Mouse (Mus musculus): Measurements from ENCODE around the gene Pxt1. TPM values are rescaled to one million over a fixed set of nuclear protein-coding genes. Genes with fewer than 3 reads are reported as not detected.
A peak's percentile ranks its signal among the peaks of the same experiment; 100 is the strongest.

The Pxt1 gene
- polyA plus RNA-seq, 1 experiment from 2014 or later: not detected

DNA sequence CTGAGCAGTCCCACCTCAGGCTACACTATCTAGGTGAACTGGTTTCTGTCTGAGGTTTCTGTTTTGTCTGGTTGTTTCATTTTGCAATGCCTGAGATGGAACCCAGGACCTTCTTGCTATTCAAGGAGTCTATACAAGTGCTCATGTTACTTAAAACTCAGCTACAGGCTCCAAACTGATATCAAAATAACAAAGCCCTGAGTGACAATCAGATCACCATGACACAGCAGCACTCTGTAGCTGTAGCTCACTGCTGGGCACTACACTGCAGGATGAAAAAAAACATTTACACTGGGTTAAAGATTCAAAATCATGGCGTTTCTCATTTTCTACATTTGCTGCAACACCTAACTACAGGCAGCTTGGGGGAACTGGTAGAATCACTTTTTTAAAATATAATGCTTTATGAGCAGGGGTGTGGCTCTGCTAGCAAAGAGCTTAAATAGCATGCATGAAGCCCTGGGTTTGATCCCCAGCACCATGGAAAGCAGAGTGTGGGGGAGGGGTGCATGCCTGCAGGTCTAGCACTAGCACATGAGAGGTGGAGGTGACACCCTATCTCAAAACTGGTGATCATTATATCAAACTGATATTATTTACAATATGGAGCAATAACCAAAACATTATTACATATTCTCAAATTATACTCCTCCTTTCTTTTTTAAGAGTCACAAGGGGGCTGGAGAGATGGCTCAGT, 41.2 kb upstream of the Pxt1 start:
- Histone ChIP-seq H3K4me3 (ENCODE audit: low read depth, low read length) (no peak overlapping the region), H3K27me3 (ENCODE audit: control insufficient read depth, insufficient read depth, low read length) (no peaks in the 10 kb centered on the region), H3K9ac (replicated peaks; ENCODE audit: low read depth, low read length) (no peak overlapping the region), H3K4me2 (ENCODE audit: low read depth, low read length) (no peak overlapping the region), H3K9me3 (ENCODE audit: control insufficient read depth, low read length) (no peaks in the 10 kb centered on the region), H3K36me3 (ENCODE audit: control insufficient read depth, insufficient read depth, low read length) (peaks cover 66% of the 10 kb centered on the region), H3K4me1 (ENCODE audit: control insufficient read depth, insufficient read depth, low read length) (no peaks in the 10 kb centered on the region), H3K27ac (ENCODE audit: low read depth, low read length) (no peak overlapping the region)
- 86% methylated on average over 1 of the region's 1 CpGs for WGBS
- ATAC-seq (ENCODE audit: low read depth): no peak

DNA sequence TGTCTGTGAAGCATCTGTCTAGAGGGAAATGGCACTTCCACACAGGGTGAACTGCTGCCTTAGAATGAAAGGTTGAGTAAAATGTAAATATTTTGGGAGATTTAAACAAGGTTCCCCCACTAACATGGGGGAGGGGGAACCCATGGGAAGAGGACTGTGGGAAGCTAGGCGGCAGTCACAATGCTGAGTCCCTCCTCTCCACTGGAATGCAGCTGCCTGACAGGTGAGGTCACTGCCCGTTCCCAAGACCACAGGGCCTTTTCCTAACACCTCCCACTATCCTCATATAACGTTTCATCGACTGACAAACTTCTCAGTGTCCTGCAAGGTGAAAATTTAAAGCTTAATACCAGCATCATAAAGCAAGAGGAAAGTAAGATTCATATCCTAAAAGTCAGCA, 39.0 kb upstream of the Pxt1 start:
- WGBS: 61% methylated on average over 4 of the region's 4 CpGs
- Histone ChIP-seq H3K27ac (ENCODE audit: low read depth, low read length) (no peak overlapping the region), H3K9me3 (ENCODE audit: control insufficient read depth, low read length) (no peaks in the 10 kb centered on the region), H3K4me3 (ENCODE audit: low read depth, low read length) (no peak overlapping the region), H3K27me3 (ENCODE audit: control insufficient read depth, insufficient read depth, low read length) (no peaks in the 10 kb centered on the region), H3K9ac (replicated peaks; ENCODE audit: low read depth, low read length) (no peak overlapping the region), H3K4me1 (ENCODE audit: control insufficient read depth, insufficient read depth, low read length) (no peaks in the 10 kb centered on the region), H3K36me3 (ENCODE audit: control insufficient read depth, insufficient read depth, low read length) (peaks cover 66% of the 10 kb centered on the region), H3K4me2 (ENCODE audit: low read depth, low read length) (no peak overlapping the region)
- no peak for ATAC-seq (ENCODE audit: low read depth)

DNA sequence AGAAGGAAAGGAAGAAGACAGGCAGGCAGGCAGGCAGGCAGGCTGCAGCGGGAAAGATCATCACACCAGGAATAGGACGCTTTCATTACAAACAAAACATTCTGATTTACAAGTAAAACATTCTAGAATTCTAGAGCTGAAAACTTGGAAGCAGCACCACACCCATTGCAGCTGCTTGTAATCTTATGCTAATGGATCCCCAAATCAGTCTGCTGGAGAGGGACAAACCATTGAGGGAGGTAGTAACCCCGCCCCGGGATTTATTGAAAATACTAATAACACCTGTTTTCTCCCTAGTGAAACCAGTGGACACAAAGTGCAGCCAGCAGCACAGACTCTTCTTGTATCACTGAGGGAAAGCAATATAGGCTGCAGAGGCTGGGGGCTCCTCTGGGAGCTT, 37.4 kb upstream of the Pxt1 start:
- ATAC-seq (ENCODE audit: low read depth): no peak
- WGBS: 88% methylated on average over 4 of the region's 4 CpGs
- Histone ChIP-seq H3K27me3 (ENCODE audit: control insufficient read depth, insufficient read depth, low read length) (no peaks in the 10 kb centered on the region), H3K4me1 (ENCODE audit: control insufficient read depth, insufficient read depth, low read length) (no peaks in the 10 kb centered on the region), H3K36me3 (ENCODE audit: control insufficient read depth, insufficient read depth, low read length) (peaks cover 70% of the 10 kb centered on the region), H3K9ac (replicated peaks; ENCODE audit: low read depth, low read length) (no peak overlapping the region), H3K4me2 (ENCODE audit: low read depth, low read length) (no peak overlapping the region), H3K4me3 (ENCODE audit: low read depth, low read length) (no peak overlapping the region), H3K27ac (ENCODE audit: low read depth, low read length) (no peak overlapping the region), H3K9me3 (ENCODE audit: control insufficient read depth, low read length) (no peaks in the 10 kb centered on the region)

DNA sequence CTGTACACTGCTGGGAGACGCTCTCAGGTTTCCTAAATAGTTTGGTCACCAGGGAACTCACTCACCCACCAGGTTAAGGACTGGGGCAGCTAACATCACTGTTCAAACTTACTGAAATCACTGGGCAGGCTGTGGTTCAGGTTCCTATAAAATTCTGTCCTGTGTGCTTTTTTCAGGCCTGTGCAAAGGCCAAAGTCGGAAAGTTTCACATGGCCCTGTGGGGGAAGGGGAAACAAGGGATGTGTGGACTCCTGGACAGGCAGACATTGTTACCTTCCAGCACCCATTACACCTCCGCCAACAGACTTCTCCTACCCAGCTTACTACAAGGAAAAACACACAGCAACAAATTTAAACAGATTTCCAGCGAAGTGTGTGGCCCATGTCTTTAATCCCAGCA, 35.5 kb upstream of the Pxt1 start:
- H3K36me3 ChIP-seq (ENCODE audit: control insufficient read depth, insufficient read depth, low read length): peaks cover 83% of the 10 kb centered on the region
- WGBS: 93% methylated on average over 4 of the region's 4 CpGs
- no peaks in the 10 kb centered on the region for H3K4me1 ChIP-seq (ENCODE audit: control insufficient read depth, insufficient read depth, low read length)

DNA sequence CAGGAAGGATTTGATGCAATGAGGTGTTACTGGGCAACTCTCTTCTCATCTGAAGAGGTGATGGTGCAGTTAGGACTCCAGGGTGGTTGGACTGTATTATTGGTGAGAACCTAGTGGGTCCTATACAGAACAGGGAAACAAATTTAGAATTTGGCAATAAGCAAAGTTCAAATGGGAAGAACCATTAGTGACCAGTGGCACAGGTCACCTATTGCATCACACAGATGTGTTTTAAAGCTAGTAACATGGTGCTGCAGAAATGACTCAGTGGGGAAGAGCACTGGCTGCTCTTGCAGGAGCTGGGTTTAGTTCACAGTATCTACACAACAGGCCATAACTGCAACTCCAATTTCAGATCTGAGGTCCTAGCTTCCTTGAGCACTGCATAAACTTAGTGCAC, 26.5 kb upstream of the Pxt1 start:
- Histone ChIP-seq H3K9me3 (ENCODE audit: control insufficient read depth, low read length) (no peaks in the 10 kb centered on the region), H3K36me3 (ENCODE audit: control insufficient read depth, insufficient read depth, low read length) (peaks cover 74% of the 10 kb centered on the region), H3K27ac (ENCODE audit: low read depth, low read length) (no peak overlapping the region), H3K4me3 (ENCODE audit: low read depth, low read length) (no peak overlapping the region), H3K9ac (replicated peaks; ENCODE audit: low read depth, low read length) (no peak overlapping the region), H3K4me2 (ENCODE audit: low read depth, low read length) (no peak overlapping the region), H3K4me1 (ENCODE audit: control insufficient read depth, insufficient read depth, low read length) (no peaks in the 10 kb centered on the region), H3K27me3 (ENCODE audit: control insufficient read depth, insufficient read depth, low read length) (no peaks in the 10 kb centered on the region)
- ATAC-seq (ENCODE audit: low read depth): no peak

More for the DNA sequence above, 35.5 kb upstream of the Pxt1 start:
- Histone ChIP-seq H3K27ac (ENCODE audit: low read depth, low read length) (no peak overlapping the region), H3K9ac (replicated peaks; ENCODE audit: low read depth, low read length) (no peak overlapping the region), H3K4me2 (ENCODE audit: low read depth, low read length) (no peak overlapping the region), H3K27me3 (ENCODE audit: control insufficient read depth, insufficient read depth, low read length) (no peaks in the 10 kb centered on the region), H3K4me3 (ENCODE audit: low read depth, low read length) (no peak overlapping the region), H3K9me3 (ENCODE audit: control insufficient read depth, low read length) (no peaks in the 10 kb centered on the region)
- no peak for ATAC-seq (ENCODE audit: low read depth)

DNA sequence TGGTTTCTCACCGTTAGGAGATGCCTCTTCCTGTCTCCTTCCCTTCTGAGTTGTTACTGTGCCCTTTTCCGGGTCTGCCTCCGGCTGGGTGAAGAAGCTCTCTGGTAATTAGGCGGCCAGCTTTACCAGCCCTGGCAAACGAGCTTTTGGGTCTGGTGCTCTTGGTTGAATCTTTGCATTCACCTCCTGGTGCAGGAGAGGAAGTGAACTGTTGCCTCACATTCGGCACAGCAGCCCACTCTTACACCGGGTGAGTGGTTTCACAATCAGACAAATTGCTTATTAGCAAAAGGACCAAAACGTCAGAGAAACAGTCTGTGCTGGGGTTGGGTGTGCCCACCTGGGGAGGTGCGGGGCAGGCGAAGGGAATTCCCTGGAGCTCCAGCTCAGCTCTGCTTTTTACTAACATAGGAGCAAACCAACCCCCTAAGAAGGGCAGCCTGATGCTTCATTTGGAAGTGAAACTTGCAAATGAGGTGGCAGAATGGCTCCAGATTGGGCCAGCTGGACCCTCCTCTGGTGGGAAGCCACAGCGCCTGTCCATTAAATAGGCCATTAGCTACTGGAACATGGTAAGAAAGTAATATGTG, 23.5 kb upstream of the Pxt1 start:
- Histone ChIP-seq H3K9me3 (ENCODE audit: control insufficient read depth, low read length) (no peaks in the 10 kb centered on the region), H3K4me2 (ENCODE audit: low read depth, low read length) (no peak overlapping the region), H3K36me3 (ENCODE audit: control insufficient read depth, insufficient read depth, low read length) (peaks cover 78% of the 10 kb centered on the region), H3K27ac (ENCODE audit: low read depth, low read length) (no peak overlapping the region), H3K27me3 (ENCODE audit: control insufficient read depth, insufficient read depth, low read length) (no peaks in the 10 kb centered on the region), H3K9ac (replicated peaks; ENCODE audit: low read depth, low read length) (no peak overlapping the region), H3K4me1 (ENCODE audit: control insufficient read depth, insufficient read depth, low read length) (no peaks in the 10 kb centered on the region), H3K4me3 (ENCODE audit: low read depth, low read length) (no peak overlapping the region)
- ATAC-seq (ENCODE audit: low read depth): no peak
- WGBS: 78% methylated on average over 11 of the region's 11 CpGs

DNA sequence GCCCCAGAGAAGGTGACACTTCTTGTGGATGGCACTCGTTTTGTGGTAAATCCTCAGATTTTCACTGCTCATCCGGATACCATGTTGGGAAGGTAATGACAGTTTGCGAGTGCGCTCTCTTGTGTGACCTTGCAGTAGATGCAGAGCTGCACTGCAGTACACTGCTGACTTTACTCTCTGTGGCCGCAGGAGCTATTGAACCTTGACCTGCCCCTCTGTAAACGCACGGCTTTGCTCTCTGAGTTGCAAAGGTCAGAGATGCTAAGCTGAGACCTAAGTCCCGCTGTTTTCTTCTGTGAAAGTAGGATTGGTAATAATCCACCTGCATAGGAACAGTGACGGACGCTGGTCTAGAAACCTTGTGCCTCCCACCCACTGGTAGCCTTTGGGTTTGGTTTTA, 18.0 kb upstream of the Pxt1 start:
- no peaks in the 10 kb centered on the region for H3K9me3 ChIP-seq (ENCODE audit: control insufficient read depth, low read length)
- H3K4me1 ChIP-seq (ENCODE audit: control insufficient read depth, insufficient read depth, low read length): no peaks in the 10 kb centered on the region
- 92% methylated on average over 10 of the region's 10 CpGs for WGBS
- H3K27ac ChIP-seq (ENCODE audit: low read depth, low read length): no peak overlapping the region
- peaks cover 47% of the 10 kb centered on the region for H3K36me3 ChIP-seq (ENCODE audit: control insufficient read depth, insufficient read depth, low read length)
- no peak overlapping the region for H3K9ac ChIP-seq (replicated peaks; ENCODE audit: low read depth, low read length)
- no peaks in the 10 kb centered on the region for H3K27me3 ChIP-seq (ENCODE audit: control insufficient read depth, insufficient read depth, low read length)
- no peak overlapping the region for H3K4me2 ChIP-seq (ENCODE audit: low read depth, low read length)
- H3K4me3 ChIP-seq (ENCODE audit: low read depth, low read length): no peak overlapping the region
- ATAC-seq (ENCODE audit: low read depth): no peak

DNA sequence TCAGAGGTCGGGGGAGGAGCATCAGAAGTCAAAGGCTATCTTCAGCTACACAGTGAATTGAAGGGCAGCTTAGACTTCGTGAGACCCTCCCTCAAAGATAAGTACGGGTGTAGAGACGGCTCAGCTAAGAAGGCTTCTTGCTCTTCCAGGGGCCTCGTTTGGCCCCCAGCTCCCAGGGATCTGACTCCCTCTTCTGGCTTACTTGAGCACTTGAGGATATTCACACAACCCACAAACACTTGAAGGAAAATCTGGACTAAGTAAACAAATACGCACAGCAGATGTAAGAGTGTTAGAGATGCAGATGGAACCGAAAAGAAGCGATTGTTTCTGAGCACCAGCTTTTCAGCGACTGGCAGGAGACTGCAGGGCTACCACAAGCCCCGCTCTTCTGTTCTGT, 17.0 kb upstream of the Pxt1 start:
- H3K4me2 ChIP-seq (ENCODE audit: low read depth, low read length): no peak overlapping the region
- H3K4me1 ChIP-seq (ENCODE audit: control insufficient read depth, insufficient read depth, low read length): no peaks in the 10 kb centered on the region
- no peaks in the 10 kb centered on the region for H3K27me3 ChIP-seq (ENCODE audit: control insufficient read depth, insufficient read depth, low read length)
- no peak for ATAC-seq (ENCODE audit: low read depth)
- H3K36me3 ChIP-seq (ENCODE audit: control insufficient read depth, insufficient read depth, low read length): peaks cover 41% of the 10 kb centered on the region
- H3K4me3 ChIP-seq (ENCODE audit: low read depth, low read length): no peak overlapping the region
- WGBS: 89% methylated on average over 10 of the region's 10 CpGs
- H3K9me3 ChIP-seq (ENCODE audit: control insufficient read depth, low read length): no peaks in the 10 kb centered on the region
- no peak overlapping the region for H3K9ac ChIP-seq (replicated peaks; ENCODE audit: low read depth, low read length)
- no peak overlapping the region for H3K27ac ChIP-seq (ENCODE audit: low read depth, low read length)

DNA sequence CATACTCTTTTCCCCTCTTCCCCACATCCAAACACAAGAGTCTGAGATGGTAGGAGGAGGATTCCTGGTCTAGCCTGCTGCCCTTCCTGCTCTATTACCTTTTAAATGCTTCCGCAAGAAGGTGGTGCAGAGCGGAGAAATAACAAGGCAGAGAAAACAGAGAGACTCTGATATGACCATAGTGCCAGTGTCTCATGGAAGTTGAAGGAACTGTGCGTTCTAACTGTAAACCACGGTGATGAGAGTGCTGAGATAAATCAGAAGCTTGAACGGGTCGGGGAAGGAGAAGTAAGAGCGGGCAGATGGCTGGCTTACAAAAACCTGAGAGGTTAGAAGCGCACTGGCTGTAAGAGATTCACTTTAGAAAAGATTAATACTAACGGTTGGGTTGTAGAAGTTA, 10.8 kb upstream of the Pxt1 start:
- Histone ChIP-seq H3K27ac (ENCODE audit: low read depth, low read length) (no peak overlapping the region), H3K9ac (replicated peaks; ENCODE audit: low read depth, low read length) (no peak overlapping the region), H3K4me3 (ENCODE audit: low read depth, low read length) (no peak overlapping the region), H3K4me2 (ENCODE audit: low read depth, low read length) (peak overlapping the region; percentile 79; the same call in 1 of the 2 replicates), H3K4me1 (ENCODE audit: control insufficient read depth, insufficient read depth, low read length) (peaks cover 22% of the 10 kb centered on the region), H3K9me3 (ENCODE audit: control insufficient read depth, low read length) (no peaks in the 10 kb centered on the region), H3K27me3 (ENCODE audit: control insufficient read depth, insufficient read depth, low read length) (no peaks in the 10 kb centered on the region), H3K36me3 (ENCODE audit: control insufficient read depth, insufficient read depth, low read length) (no peaks in the 10 kb centered on the region)
- 96% methylated on average over 9 of the region's 9 CpGs for WGBS
- ATAC-seq (ENCODE audit: low read depth): no peak

All from neural tube, embryonic 14.5 days (tissue).